Mouse (Mus musculus) inflammation-experienced regulatory T-cells, adult 6 months (primary cell): ENCODE data around the gene Acin1. TPM values are rescaled to one million over a fixed set of nuclear protein-coding genes. Genes with fewer than 3 reads are reported as not detected.

Experiments used
- ATAC-seq: one replicate; pipeline ENCODE4 v1.8.0; 2017
- polyA plus RNA-seq, 3 experiments: library from polyadenylated mRNA; unstranded; fragments of 100-300 nt; shearing (Covaris generic); gene quantifications; one replicate each; pipeline ENCODE4 v1.2.1; 2017

Acin1 gene
- 100 to 1,000 TPM; 108 to 175 (median 154) TPM for polyA plus RNA-seq

DNA sequence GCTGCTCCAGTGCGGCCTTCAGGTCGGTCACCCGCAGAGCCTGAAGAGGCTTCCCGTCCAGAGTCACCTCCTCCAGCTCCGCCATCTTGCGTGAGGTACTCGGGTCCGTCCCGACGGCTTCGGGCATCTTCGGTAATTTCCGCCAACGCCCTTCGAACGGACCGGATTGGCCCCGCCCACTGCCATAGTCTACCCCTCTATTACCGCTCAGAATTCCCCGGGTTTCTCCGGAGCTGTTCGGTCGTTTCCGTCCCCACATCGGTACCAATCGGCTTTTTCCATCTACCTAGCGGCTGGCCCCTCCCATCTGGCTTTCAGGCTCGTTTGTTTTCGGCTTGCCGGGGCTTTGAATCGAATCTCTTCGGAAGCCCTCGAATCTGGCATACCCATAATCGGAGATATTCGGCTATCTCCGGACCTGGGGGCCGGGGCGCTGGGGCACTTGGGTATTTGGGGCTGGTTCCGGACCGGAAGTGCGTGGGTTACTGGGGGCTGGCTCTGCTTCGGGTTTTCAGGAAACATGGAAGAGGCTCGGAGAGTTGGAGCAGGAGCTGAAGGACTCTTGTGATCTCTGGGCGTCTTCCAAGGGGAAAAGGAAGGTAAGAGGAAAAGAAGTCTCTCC lies at the start of gene Acin1:
Gene Acin1 (minus strand): TSS at position 410 of the 622 bp plus-strand sequence.
- ATAC-seq = peak; percentile 93

- no peak for ATAC-seq
These were observed 48.5 kb upstream of the Acin1 start for GRCm38 (mm10) chr14:54735221-54735620.

GRCm38 (mm10) chr14:54734004-54734403 lies 47.3 kb upstream of the Acin1 start:
- ATAC-seq = no peak

DNA sequence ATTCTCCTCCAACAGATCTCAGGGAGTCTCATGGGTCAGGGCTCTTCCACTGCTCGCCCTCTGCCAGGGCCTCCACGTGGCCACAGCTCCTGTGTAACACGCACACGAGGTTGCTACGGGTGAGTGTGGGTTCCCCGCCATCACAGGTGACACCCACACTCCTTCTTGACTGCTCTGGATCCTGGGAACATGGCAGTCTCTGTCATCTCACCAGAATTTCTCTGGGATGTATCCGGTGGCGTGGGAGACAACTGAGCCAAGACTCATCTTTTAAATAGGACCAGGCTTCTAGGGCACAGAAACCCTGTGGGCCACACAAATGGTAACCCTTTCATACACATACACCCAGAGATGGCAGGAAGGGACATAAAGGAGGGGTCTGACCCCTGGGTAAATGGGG lies 45.5 kb upstream of the Acin1 start:
- ATAC-seq = no peak

GRCm38 (mm10) chr14:54730305-54730704 lies 43.6 kb upstream of the Acin1 start:
- ATAC-seq = no peak

DNA sequence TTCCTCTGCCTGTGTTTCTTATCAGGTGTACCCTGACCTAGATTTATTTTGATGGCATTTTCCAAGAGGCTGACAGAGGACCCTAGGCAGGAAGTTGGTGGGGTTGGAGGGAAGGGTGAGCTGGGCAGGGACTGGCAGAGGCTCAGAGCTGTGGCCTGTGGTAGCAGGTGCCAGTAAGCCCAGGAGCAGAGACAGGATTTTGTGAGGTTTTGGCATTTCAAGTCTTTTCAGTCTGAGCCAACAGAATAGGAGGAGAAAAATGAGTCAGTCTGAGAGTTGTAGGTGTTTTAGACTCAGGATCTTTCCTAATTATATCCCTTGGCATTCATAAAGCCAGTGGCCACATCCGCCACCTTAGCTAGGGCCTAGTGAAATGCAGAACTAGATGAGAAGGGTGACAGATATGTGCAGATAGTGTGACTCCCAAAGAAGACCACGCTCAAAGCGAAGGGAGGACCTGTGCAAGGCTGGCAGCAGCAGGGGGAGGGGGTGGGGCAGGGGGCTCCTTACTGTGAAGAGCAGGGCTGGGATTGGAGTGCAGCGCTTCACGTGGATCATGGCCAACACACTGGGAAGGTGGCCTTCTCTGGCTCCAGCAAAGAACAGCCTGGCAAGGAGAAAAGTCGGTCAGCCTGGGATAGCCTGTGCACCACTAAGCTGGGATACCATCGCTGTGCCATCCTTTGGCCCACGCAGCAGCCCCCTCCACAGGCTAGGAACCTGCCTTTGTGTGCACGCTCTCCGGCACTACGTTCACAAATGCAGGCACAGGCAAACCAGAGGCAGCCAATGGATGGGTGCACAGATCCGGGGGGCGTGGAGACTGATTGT lies 42.3 kb upstream of the Acin1 start:
- ATAC-seq = no peak

DNA sequence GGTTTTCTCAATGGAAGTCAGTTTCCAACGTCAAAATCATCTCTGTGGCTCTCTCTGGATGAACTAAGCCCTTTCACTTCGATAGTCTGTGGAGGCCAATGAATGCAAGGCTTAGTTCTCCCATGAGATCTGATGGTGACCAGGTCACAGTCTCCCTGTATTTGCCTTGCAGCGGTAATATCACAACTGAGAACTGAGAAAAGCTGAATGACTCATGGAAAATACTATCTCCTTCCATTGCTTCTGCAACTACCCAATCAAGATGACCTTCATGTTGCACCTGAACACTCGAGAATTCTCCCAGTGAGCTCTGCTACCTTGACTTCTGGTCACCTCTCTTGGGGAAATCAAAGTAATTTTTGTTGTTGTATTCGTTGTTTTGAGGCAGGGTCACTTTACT lies 40.8 kb upstream of the Acin1 start:
- no peak for ATAC-seq

GRCm38 (mm10) chr14:54724049-54724448 lies 37.3 kb upstream of the Acin1 start:
- ATAC-seq = no peak

DNA sequence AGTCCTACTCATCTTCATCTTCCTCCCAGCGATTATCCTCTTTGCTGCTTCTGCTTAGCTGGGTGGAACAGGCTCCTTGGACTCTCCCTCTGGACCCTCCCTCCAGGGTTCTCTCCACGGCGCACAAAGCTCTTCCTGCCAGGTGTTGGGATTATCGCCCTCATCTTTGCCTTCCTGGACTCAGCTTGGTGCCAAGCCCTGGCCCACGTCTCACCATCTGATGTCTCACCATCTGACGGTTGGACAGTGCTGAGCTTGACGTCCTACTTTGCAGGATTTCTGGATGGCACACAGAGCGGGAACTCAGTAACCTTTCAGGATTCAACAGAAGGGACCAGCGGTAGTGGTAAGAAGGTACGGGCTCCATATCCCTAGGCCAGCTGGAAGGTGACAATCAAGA lies 35.0 kb upstream of the Acin1 start:
- ATAC-seq = no peak

DNA sequence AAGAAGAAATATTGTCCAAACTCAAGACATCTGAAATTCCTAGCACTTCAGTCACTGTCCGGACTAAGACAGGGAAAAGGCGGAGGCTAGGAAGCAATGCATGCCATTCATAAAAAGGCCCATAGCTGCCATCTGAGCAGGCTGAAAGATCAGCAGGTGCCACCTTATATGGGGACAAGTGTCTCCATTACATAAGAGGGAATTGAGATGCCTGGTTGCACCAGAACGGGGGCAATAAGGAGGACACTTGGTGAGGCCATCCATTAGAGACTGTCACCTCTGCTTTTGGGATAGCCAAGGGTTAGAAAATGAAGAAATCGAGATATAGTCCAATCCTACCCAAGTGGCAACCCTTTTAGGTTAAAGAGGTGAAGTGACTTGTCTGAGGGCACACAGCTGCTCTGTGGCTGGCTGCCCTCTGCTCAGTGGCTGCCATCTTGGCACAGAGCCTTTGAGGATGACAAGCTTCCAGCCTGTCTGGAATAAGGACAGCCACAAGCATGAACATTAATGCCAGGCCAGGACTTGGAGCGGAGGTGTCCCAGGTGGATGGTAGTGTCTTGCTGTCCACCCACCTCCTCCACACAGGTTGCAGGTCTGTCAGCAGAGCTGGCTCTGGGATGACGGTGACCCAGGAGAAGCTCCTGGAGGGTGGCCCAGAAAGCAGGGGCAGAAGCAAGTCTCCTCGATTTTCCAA lies 34.1 kb upstream of the Acin1 start:
- no peak for ATAC-seq

- ATAC-seq = no peak
These were observed 33.3 kb upstream of the Acin1 start for GRCm38 (mm10) chr14:54720041-54720440.

DNA sequence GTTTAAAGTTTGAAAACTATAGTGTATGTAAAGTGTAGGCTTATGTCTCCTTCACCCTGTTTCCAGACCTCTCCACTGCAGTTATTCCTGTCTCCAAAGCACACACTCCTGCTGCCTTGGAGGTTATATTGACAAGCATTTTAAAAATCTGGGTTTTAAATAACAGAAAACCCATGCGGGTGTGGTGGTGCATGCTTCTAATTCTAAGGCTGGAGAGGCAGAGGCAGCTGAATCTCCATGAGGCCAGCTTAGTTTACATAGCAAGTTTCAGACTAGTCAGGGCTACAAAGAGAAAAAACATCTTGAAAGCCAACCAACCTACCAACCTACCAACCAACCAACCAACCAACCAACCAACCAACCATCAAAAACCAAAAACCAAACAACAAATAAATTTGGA lies 28.7 kb upstream of the Acin1 start:
- no peak for ATAC-seq

GRCm38 (mm10) chr14:54714617-54715081 lies 27.9 kb upstream of the Acin1 start:
- ATAC-seq = peak; percentile 59

- peak; percentile 84 for ATAC-seq
These were observed 27.4 kb upstream of the Acin1 start for GRCm38 (mm10) chr14:54714121-54714520.

DNA sequence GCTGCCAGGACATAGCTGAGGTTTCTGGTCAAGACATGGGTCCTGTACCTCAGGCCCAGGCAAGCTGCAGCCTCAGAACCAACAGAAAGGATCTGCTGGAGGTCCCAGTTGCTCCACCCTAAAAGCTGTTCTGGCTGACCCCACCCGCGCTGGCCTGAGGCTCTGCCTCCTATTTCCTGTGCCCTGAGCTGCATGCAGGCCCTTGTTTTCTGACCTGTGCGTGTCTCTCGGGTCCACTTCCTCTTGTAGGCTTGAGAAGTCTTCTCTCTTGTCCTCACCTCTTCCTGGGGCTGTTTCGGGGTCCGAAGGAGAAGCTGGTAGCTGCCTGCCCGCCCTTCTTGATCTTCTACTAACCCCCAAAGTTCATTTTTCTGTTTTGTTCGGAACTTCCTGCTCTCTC lies 26.1 kb upstream of the Acin1 start:
- ATAC-seq = no peak

GRCm38 (mm10) chr14:54712074-54712473 lies 25.3 kb upstream of the Acin1 start, which contains the start of gene Cebpe:
Gene Cebpe (minus strand): TSS chr14:54712174.
- no peak for ATAC-seq

- ATAC-seq = no peak
These were observed 22.3 kb upstream of the Acin1 start for GRCm38 (mm10) chr14:54709054-54709453.

DNA sequence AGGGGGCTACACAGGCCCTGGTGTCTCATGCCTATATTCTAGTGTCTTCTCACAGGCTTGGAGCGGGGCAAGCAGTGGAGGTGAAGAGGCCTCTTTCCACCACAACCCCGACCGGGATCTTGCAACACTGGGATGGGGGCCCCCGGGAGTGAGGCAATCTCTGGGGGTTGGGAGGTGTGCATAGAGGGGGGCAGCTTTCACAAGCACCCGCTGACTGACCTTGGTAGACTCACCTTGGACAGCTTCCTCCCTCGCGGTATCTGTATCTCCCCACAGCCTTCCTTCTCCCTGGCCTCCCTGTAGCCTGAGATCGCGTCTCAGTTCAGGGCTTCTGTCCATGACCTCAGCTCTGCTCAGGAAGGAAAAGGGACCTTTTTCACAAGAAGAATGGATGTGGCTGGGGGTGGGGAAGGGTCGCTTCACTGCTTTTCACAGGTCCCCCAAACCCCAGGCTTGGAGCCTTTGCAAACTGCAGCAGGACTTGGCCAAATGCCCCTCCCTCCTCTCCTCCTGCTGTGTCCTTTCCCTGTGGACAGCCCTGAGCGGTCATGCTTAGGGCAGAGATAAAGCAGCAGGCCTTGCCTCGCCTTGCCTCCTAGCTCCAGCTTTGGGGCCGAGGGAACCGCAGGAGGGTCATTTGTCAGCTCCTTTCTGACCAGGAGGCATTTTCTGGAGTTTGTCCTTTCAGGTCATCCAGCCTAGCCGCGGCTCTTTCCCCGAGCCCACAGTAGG lies 20.0 kb upstream of the Acin1 start:
- no peak for ATAC-seq

GRCm38 (mm10) chr14:54705844-54706243 lies 19.1 kb upstream of the Acin1 start:
- ATAC-seq = no peak

DNA sequence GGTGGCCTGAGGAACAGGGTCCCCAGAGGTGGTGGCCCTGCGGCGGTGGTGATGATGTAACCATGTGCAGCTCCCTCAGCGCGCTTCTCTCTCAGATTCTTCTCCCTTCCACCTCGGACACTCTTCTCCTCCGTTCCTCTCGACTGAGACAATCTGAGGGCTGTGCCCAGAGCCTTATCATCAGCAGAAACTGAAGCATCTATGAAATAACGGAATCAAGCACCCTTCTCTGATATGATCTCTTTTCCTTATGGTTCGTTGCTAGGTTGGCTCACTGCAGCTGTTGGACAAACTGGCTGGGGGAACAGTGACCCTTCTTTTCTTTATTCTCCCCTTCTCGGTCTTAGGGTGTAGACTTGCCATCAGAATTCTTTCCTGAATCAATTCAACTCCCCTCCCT lies 16.5 kb upstream of the Acin1 start:
- no peak for ATAC-seq

DNA sequence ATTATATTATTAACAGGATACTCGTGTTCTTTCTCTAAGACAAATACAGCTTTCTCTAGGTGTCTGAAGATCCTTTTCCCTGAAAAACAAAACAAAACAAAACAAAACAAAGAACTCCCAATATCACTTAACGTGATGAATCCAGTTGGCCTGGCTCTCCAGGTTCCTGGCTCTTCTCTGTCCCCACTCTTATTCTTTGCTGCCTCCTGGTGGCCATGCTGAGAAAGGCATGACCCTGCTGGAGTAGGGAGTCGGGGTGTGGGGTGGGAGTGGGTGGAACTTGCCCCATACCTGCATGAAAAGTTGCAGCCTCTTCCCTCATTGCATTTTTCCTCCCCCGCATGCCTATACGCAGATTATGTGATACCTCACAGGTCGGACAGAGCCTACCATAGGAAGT lies 14.6 kb upstream of the Acin1 start:
- ATAC-seq = peak; percentile 58

- ATAC-seq = no peak
These were observed 12.9 kb upstream of the Acin1 start for GRCm38 (mm10) chr14:54699586-54699985.

- no peak for ATAC-seq
These were observed 12.0 kb upstream of the Acin1 start, which contains the start of gene Gm29776 for GRCm38 (mm10) chr14:54698733-54699132. Gene Gm29776 (minus strand): TSS chr14:54698833.
